Mouse (Mus musculus) layer of hippocampus, postnatal 25 days (tissue): ENCODE results near the gene A230072I06Rik. TPM values are rescaled to one million over a fixed set of nuclear protein-coding genes. Genes with fewer than 3 reads are reported as not detected.

Source experiments
- DNase-seq, 2 experiments: peaks; one replicate each; pipeline ENCODE4 v3.0.0; 2022; ENCODE audit warnings: mixed read lengths in 2 of 2, low spot score in 1 of 2; ENCODE audit errors: extremely low spot score in 1 of 2
- total RNA-seq, 2 experiments: library from RNA; stranded (reverse); gene quantifications; 2 replicates each; pipeline ENCODE4 v1.2.3; 2021

Gene A230072I06Rik
- total RNA-seq, 2 experiments from 2014 or later, result 0.19 TPM; not detected in 1

DNA sequence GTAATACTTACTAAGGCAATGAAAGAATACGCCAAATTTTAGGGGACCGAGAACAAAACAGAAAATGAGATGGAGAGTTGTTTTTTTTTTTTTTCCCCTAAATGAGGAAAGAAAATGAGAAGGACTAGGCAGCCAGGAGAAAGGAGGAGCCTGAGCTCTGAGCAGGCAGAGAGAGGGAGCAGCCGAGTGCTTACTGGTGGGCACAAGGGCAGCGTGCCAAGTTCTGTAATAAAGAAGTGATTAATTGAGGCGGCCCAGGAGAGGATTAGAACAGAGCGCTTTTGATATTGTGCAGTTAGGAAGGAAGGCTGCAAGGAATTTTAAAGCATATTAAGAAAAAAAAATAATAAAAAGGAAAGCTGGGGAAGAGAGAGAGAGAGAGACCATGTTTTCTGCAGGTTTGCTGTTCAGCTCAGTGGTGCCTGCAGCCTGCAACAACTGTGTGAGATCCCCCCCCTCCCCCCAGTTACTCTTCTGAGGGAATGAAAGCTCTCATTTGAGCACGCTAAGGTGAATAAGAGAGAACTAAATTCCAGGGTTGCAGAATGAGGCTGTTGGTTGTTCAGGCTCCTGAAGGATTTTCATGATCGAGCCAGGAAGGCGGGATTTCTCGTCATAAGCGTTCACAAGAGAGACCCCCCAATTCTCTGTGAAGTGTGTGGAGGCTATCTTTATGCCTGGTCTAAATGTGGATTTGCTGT lies 41.3 kb downstream of the A230072I06Rik start:
- DNase-seq, result peak in 1 of 2 experiments; percentile 53

- DNase-seq, result no peak
These were observed 43.5 kb downstream of the A230072I06Rik start for GRCm38 (mm10) chr8:12322071-12322470.

DNA sequence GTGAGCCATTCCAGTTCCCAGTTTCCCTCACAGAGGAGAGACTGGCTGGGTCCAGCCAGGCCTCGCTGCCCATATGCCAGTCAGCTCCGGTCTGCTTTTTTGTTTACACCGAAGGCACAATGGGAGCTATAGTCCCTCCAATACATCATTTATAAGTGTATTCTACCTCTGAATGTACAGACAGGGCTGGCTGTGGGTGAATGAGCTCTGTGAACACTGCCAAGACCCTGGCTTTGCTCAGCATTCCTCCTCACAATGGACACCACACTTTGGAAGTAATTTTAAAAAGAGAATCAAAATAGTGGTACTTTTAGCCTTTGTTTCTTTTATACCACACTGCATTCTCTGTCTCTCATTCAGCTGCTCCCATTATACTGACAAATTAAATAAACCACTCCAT lies 44.6 kb downstream of the A230072I06Rik start:
- DNase-seq, result no peak

- DNase-seq, result no peak
These were observed 45.9 kb downstream of the A230072I06Rik start for GRCm38 (mm10) chr8:12324561-12324960.

DNA sequence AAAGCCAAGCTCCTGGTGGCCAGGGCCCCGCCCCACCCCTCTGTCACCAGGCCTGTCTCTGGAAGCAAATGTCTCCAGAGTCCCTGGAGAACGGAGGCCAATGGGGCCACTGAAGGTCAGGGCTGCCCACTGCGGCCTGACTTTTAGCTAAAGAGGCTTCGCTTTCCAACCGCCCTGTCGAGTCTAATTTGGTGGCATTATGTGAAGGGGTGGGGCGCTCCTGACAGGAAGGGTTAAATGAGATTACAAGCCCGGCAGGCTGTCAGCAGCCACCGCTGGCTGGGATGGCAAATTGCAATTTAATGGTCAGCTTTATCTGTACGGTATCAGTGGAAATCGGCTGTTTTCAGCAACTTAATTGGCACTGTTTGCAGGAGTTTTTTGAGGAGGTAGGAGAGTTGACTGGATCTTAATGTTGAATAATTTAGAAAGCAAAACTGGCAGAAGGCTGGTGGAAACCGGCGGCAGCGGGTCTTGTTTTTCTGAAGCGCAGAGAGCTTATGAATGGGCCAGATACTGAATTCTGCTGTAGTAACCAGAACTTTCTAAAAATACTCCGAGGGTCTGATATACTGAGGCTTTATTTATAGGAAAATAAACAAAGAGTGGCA lies 46.5 kb downstream of the A230072I06Rik start:
- DNase-seq, result no peak

GRCm38 (mm10) chr8:12327187-12327586 lies 48.6 kb downstream of the A230072I06Rik start:
- no peak for DNase-seq

DNA sequence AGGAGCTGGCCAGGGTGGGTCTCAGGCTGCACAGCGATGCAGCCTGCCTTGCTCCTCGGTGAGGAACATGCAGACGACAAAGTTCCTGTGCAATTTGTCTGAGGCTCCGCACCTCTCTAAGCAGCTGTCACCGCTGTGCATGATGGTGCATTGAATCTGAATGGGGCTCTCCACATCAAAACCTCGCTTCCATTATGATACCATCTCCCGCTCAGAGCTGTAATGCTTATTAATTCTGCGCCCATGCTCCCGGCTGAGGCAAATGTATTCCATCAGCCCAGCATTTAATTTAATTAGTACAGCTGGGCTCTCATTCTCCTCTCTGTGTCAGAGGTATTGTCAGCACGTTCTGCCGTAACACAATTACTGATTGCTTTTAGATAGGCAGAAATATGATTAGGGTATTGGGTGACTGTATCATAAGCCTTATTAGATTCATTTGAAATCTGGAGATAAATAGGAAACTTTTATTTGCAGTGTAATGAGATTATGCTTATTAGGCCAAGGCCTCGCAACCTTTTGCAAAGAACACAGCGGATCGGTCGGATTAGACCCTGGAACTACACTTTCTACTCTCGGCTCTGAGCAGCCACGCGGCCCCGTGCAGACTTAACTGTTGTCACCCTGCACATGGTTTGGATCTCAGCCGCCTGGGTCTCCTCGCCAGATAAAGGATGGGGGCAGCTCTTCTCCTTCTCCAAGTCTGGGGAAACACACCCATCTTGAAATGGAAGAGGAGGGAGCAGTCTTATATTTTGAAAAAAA lies 49.3 kb downstream of the A230072I06Rik start:
- no peak for DNase-seq

GRCm38 (mm10) chr8:12328476-12328875 lies 49.9 kb downstream of the A230072I06Rik start:
- DNase-seq, result no peak

- no peak for DNase-seq
These were observed 51.4 kb downstream of the A230072I06Rik start for GRCm38 (mm10) chr8:12330066-12330465.

Other genes with a start within 250 kb of the A230072I06Rik start
- gene Sox1, start 116.5 kb downstream of the A230072I06Rik start, total RNA-seq, result 10 to 100 TPM; 10.8 to 11.6 TPM